Mouse (Mus musculus) liver, embryonic 14.5 days (tissue): ENCODE measurements at regions not wholly inside any gene's neighbourhood (a gene's known extent, or its start where the extent isn't known, plus 50 kb on each side); places are given as distances from the start of the nearest gene placed in this dataset.

ENCODE experiments used
- CTCF ChIP-seq: IDR thresholded peaks from 2 replicates; pipeline ENCODE4 v1.5.1; 2016; ENCODE audit warnings: antibody characterized with exemption, low read depth, control low read depth
- EP300 ChIP-seq: IDR thresholded peaks from 2 replicates; pipeline ENCODE4 v1.6.1; 2016; ENCODE audit warnings: antibody characterized with exemption, low read depth

GRCm38 (mm10) chr13:52777396-52778034, 152.0 kb downstream of the Auh start:
- TF ChIP-seq EP300 (no peak), CTCF (no peak)
